Mouse (Mus musculus) liver, embryonic 16.5 days (tissue): ENCODE measurements around the gene Ndufs2. TPM values are rescaled to one million over a fixed set of nuclear protein-coding genes. Genes with fewer than 3 reads are reported as not detected.

ENCODE experiments used
- ATAC-seq: fragments of 200-750 bp; cut with Nextera tagmentation; 2 replicates; pipeline ENCODE4 v1.8.0; 2017; ENCODE audit warnings: low read depth, mild to moderate bottlenecking, moderate number of reproducible peaks, moderate library complexity
- H3K27ac ChIP-seq: fragments of 300-500 bp; sonication (generic); 2 replicates; pipeline ENCODE4 v1.5.1; 2014; ENCODE audit warnings: mild to moderate bottlenecking, low read length
- H3K27me3 ChIP-seq: fragments of 300-500 bp; sonication (generic); 2 replicates; pipeline ENCODE4 v1.6.1; 2014; ENCODE audit warnings: low read depth, low read length, mixed read lengths; ENCODE audit not compliant: control insufficient read depth, insufficient read depth
- H3K36me3 ChIP-seq: fragments of 300-500 bp; sonication (generic); 2 replicates; pipeline ENCODE4 v1.6.1; 2014; ENCODE audit warnings: mild to moderate bottlenecking; ENCODE audit not compliant: control insufficient read depth, insufficient read depth
- H3K4me1 ChIP-seq: fragments of 300-500 bp; sonication (generic); 2 replicates; pipeline ENCODE4 v1.6.1; 2014; ENCODE audit warnings: low read depth, low read length, mixed read lengths; ENCODE audit not compliant: control insufficient read depth
- H3K4me2 ChIP-seq: fragments of 300-500 bp; sonication (generic); 2 replicates; pipeline ENCODE4 v1.6.1; 2014; ENCODE audit warnings: low read depth, low read length, mixed read lengths
- H3K4me3 ChIP-seq: fragments of 300-500 bp; sonication (generic); 2 replicates; pipeline ENCODE4 v1.5.1; 2014; ENCODE audit warnings: low read depth, mild to moderate bottlenecking, low read length
- H3K9ac ChIP-seq: fragments of 300-500 bp; sonication (generic); 2 replicates; pipeline ENCODE4 v1.6.1; 2014; ENCODE audit warnings: low read depth, low read length
- H3K9me3 ChIP-seq: fragments of 300-500 bp; sonication (generic); replicated peaks from 2 replicates; pipeline ENCODE4 v1.6.1; 2016; ENCODE audit warnings: low read length; ENCODE audit not compliant: control insufficient read depth
- WGBS: fragments of 180-500 bp; shearing (Covaris S2); extraction: QIAGEN DNeasy Blood & Tissue Kit; methylation state at CpG from one replicate; pipeline ENCODE4 v1.1.7; 2014; ENCODE audit not compliant: insufficient replicate concordance; 5-methylcytosine and 5-hydroxymethylcytosine counted together
- polyA plus RNA-seq: library from polyadenylated mRNA; unstranded; fragments of >200 nt; fragmentation: Nextera tagmentation; extraction: Ambion mirVana; gene quantifications from 2 replicates; pipeline ENCODE4 v1.2.1, GENCODE M21; 2015

Gene Ndufs2
- polyA plus RNA-seq, 1 experiment from 2014 or later = 138 TPM

DNA sequence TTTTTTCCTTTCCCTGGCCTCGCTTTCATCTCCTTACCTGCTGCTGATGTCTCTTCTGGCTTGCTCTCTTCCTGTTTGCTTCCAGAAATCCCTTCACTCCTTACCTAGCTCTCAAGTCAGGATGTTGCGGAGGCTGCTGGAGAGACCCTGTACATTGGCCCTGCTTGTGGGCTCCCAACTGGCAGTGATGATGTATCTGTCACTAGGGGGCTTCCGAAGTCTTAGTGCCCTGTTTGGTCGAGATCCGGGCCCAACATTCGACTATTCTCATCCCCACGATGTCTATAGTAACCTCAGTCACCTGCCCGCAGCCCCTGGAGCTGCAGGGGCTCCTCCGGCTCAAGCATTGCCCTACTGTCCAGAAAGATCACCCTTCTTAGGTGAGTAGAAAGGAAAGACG lies 20.4 kb upstream of the Ndufs2 start:
- peak overlapping the region; percentile 84 for H3K27ac ChIP-seq
- 51% methylated on average over 10 of the region's 10 CpGs for WGBS

DNA sequence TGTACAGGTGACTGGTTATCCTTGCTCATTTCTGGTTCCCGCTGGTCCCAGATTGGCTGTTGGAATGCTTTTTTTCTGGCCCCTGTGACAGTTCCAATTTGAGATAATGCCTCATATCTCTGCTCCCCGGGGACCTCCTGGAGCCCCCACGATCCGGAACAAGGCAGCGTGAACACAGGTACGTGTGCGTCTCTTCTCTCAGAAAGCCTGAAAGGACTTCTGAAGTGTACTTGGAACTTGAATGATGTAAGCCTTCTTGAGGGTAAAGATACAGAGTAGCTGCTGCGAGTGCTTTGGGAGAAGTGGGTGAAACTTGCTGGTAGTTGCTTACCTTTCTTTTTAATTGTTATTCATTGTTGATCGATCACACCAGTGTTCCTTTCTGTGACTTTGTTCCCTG lies 20.0 kb upstream of the Ndufs2 start:
- WGBS = 23% methylated on average over 9 of the region's 9 CpGs
- Histone ChIP-seq H3K27me3 (no peaks in the 10 kb centered on the region), H3K4me2 (peak overlapping the region; percentile 77), H3K9me3 (no peaks in the 10 kb centered on the region), H3K4me1 (peaks cover 33% of the 10 kb centered on the region), H3K27ac (peak overlapping the region; percentile 84), H3K36me3 (peaks cover 36% of the 10 kb centered on the region), H3K4me3 (peak overlapping the region; percentile 83), H3K9ac (peak overlapping the region; percentile 72)
- ATAC-seq = no peak

More for the DNA sequence above, 20.4 kb upstream of the Ndufs2 start:
- peak overlapping the region; percentile 17; the same call in 1 of the 2 replicates for H3K9ac ChIP-seq
- ATAC-seq = no peak
- peaks cover 40% of the 10 kb centered on the region for H3K36me3 ChIP-seq
- no peaks in the 10 kb centered on the region for H3K27me3 ChIP-seq
- no peaks in the 10 kb centered on the region for H3K9me3 ChIP-seq
- H3K4me2 ChIP-seq = peak overlapping the region; percentile 77
- peaks cover 31% of the 10 kb centered on the region for H3K4me1 ChIP-seq
- peak overlapping the region; percentile 83 for H3K4me3 ChIP-seq

DNA sequence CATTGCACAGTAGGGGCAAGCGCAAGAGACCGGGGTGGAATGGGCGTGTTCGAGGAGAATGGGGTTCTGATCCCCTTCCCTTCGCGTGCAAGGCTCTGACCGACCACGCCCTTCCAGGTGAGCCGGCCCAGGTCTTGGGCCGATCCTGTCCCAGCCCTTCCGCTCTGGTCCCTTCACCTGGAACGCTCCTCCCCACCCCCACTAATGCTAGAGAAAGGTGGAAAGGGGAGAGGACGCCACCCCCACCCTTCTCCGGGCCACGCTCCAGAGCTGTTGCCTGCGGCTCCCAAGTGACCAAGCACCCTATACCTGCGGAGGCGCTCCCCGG lies 19.3 kb upstream of the Ndufs2 start:
- H3K27ac ChIP-seq = peak overlapping the region; percentile 84
- H3K4me3 ChIP-seq = peak overlapping the region; percentile 83
- H3K9ac ChIP-seq = peak overlapping the region; percentile 72
- ATAC-seq = peak; percentile 74
- under 1% methylated on average over 19 of the region's 19 CpGs for WGBS
- H3K9me3 ChIP-seq = no peaks in the 10 kb centered on the region
- peak overlapping the region; percentile 77 for H3K4me2 ChIP-seq
- H3K4me1 ChIP-seq = peaks cover 33% of the 10 kb centered on the region
- peaks cover 29% of the 10 kb centered on the region for H3K36me3 ChIP-seq
- no peaks in the 10 kb centered on the region for H3K27me3 ChIP-seq

DNA sequence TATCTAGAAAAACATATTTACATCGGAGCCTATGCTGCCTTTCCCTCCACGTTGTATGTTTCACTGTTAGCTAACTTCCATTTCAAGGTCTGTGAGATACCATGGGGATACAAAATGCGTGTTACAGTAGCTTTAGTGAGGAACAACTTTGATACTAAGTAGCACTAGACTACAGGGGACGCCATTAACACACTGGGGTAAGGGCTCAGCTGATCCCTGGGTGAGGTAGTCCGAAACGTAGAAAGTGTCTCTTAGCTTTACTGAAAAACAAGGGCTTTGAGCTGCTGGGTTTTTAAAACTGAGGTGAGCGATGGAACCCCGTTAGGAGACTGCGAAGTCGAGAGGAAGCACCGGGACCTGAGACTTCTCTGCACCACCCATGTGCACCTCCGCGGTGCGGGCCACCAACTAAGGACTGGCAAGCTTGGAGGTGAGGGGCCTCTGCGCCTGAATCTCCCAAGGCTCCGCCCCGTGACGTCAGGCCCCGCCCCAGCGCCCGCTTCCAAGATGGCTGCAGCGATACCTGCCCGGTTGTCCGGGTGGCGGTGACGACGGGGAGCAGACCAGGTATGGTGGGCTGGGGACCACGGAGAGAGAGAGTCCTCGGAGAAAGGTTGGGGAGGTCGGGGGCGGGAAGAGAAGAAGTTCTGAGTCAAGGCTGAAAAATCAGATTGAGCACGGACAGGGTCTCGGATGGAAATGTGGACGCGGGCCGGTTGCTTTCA lies 18.8 kb upstream of the Ndufs2 start, which contains the start of gene B4galt3:
Gene B4galt3, plus strand, starts transcription at position 481 of the 725 bp plus-strand sequence.
- H3K4me1 ChIP-seq = peaks cover 33% of the 10 kb centered on the region

DNA sequence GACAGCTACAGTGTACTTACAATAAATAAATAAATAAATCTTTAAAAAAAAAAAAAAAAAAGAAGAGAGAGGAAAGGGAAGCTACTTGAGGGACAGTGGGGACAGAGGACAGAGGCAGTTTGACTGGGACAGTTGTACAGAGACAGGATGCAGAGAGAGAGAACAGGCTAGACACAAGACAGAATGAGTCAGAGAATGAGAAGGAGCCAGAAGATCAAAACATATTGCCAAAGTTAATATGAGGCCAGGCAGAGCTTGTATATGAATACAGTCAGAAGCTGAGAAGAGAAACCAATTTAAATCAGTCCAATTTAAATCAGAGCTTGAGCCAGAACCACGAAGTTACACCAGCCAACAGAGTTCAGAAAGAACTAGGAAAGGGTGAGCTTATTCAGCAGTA lies 17.2 kb upstream of the Ndufs2 start:
- Histone ChIP-seq H3K4me1 (peaks cover 29% of the 10 kb centered on the region), H3K9ac (no peak overlapping the region), H3K27ac (no peak overlapping the region), H3K4me2 (no peak overlapping the region), H3K4me3 (no peak overlapping the region), H3K9me3 (no peaks in the 10 kb centered on the region), H3K36me3 (peaks cover 7% of the 10 kb centered on the region), H3K27me3 (no peaks in the 10 kb centered on the region; the same call in 1 of the 2 replicates)
- WGBS = 40% methylated on average over 1 of the region's 1 CpGs
- no peak for ATAC-seq

More for the DNA sequence above, 18.8 kb upstream of the Ndufs2 start, which contains the start of gene B4galt3:
- peak within 1 kb of the TSS; percentile 84 for H3K27ac ChIP-seq
- peak; percentile 95 for ATAC-seq
- H3K4me3 ChIP-seq = peak within 1 kb of the TSS; percentile 83
- no peaks in the 10 kb centered on the region for H3K9me3 ChIP-seq
- 4% methylated on average over 36 of the region's 36 CpGs for WGBS
- peak within 1 kb of the TSS; percentile 72 for H3K9ac ChIP-seq
- H3K27me3 ChIP-seq = no peaks in the 10 kb centered on the region
- H3K4me2 ChIP-seq = peak within 1 kb of the TSS; percentile 77
- H3K36me3 ChIP-seq = peaks cover 24% of the 10 kb centered on the region

DNA sequence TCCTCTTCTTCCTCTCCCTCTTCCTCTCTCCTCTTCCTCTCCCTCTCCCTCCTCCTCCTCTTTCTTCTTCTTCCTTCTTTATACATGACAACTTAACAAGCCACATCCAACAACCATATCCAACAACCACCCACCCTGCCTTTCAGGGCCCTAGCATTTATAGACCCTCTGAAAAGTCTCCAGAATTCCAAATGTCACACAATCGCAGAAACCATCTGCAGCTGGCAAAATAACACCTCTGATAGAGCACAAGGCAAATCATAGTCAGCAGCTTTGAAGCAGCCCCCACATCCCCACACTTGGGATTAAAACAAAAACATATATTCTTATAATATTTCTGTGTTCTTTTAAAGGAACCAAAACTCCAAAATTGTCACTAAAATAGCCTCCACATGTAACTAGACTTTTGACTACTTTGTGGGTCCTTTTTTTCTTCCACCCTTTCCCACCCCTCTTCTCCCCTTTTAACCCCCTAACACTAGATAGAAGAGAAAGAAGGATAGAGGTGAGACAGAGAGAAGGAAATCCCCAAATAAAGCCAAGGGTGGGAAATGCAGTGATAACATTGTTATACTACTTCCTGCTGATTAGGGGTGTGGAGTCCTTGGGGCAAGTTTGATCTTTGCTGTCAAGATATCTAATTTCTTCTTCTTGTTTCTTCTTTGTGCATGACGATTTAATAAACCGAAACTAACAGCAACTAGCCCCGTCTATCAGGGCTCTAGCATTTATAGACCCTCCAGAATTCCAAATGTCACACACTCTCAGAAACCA lies 15.0 kb upstream of the Ndufs2 start:
- Histone ChIP-seq H3K9me3 (no peaks in the 10 kb centered on the region), H3K27me3 (peaks cover 13% of the 10 kb centered on the region), H3K4me2 (no peak overlapping the region), H3K4me1 (peaks cover 20% of the 10 kb centered on the region), H3K36me3 (no peaks in the 10 kb centered on the region), H3K9ac (no peak overlapping the region), H3K4me3 (no peak overlapping the region), H3K27ac (no peak overlapping the region)
- ATAC-seq = no peak
- 27% methylated on average over 4 of the region's 4 CpGs for WGBS

DNA sequence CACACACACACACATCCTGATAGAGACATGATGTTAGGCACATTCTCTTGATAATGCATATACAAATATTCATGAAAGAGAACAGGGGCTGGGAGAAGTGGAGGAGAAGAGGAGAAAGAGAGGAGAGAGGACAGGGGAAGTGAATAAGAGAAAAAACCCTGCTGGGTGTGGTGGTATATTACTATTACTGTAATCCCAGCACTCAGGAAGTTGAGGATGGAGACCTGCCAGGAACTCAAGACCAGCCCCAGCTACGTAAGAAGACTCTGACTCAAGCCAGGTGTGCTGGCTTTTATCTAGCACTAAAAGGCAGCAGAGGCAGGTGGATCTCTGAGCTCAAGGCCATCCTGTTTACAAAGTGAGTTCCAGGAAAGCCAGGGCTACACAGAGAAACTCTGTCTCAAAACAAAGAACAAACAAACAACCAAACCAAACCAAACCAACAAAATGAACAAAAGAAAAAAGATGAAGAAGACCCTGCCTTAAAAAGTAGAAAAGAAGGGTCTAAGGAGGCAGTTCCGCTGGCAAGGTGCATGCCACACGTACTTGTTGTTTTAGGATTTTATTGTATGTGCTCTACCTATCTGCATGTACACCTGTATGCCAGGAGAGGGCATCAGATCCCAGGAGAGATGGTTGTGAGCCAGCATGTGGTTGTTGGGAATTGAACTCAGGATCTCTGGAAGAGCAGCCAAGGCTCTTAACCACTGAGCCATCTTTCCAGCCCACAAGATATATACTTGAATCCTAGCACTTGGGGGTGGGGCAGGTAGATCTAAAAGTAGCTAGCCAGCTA lies 12.7 kb upstream of the Ndufs2 start:
- no peak overlapping the region for H3K27ac ChIP-seq
- H3K36me3 ChIP-seq = no peaks in the 10 kb centered on the region
- H3K4me2 ChIP-seq = no peak overlapping the region
- H3K4me3 ChIP-seq = no peak overlapping the region
- 57% methylated on average over 3 of the region's 3 CpGs for WGBS
- H3K27me3 ChIP-seq = peaks cover 13% of the 10 kb centered on the region
- no peak overlapping the region for H3K9ac ChIP-seq
- peaks cover 10% of the 10 kb centered on the region for H3K4me1 ChIP-seq
- no peak for ATAC-seq
- no peaks in the 10 kb centered on the region for H3K9me3 ChIP-seq

DNA sequence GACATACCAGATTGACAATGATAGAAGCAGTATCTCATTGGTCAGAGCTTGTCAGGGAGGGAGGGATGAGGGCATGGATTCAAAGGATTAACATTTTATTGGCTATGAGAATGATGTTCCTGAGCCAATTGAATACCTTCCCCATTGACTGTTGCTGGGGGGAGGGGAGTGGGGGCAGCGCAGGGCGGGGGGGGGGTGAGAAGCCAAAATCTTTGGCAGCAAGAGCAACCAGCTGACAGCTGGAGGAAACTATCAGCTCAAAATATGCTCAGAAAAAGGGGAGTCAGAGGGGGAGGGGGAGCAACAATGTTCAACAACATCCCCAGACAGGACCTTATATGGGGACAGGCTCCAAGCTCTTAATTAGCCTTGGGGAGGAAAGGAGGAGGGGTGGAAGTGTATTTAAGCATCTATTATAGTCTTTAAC lies 12.0 kb upstream of the Ndufs2 start:
- Histone ChIP-seq H3K36me3 (no peaks in the 10 kb centered on the region), H3K27me3 (peaks cover 16% of the 10 kb centered on the region), H3K4me2 (peak overlapping the region; percentile 10; the same call in 1 of the 2 replicates), H3K27ac (no peak overlapping the region), H3K9ac (no peak overlapping the region), H3K4me3 (no peak overlapping the region), H3K4me1 (peaks cover 7% of the 10 kb centered on the region), H3K9me3 (no peaks in the 10 kb centered on the region)
- peak; percentile 48 for ATAC-seq
- WGBS = 0% methylated on average over 2 of the region's 2 CpGs
